Mouse (Mus musculus) neutrophil, adult 59 days (primary cell): ENCODE results near the gene Gm28269. TPM values are rescaled to one million over a fixed set of nuclear protein-coding genes. Genes with fewer than 3 reads are reported as not detected.

Experiments used
- total RNA-seq, 2 experiments: library from RNA; stranded (reverse); gene quantifications; 1 replicate in 1 of 2; 2 replicates in 1 of 2; pipeline ENCODE4 v1.2.4; 2023

Gene Gm28269
- not detected for total RNA-seq

GRCm38 (mm10) chrX:21744997-21745396 is at the start of gene Gm28269:
Gene Gm28269, minus strand, starts transcription at chrX:21745097.

GRCm38 (mm10) chrX:21714829-21715228 is 30.1 kb downstream of the Gm28269 start, which contains the start of gene Slc6a14:
Gene Slc6a14, plus strand, starts transcription at chrX:21714896.

Other genes with a start within 250 kb of the Gm28269 start
- gene Slc6a14, start 30.2 kb downstream of the Gm28269 start, total RNA-seq: not detected